Mouse (Mus musculus): ENCODE data around the gene Piwil4. TPM values are rescaled to one million over a fixed set of nuclear protein-coding genes. Genes with fewer than 3 reads are reported as not detected.

The Piwil4 gene
- total and polyA plus RNA-seq, 3 experiments, result 0.04 to 0.11 TPM; not detected in 1

DNA sequence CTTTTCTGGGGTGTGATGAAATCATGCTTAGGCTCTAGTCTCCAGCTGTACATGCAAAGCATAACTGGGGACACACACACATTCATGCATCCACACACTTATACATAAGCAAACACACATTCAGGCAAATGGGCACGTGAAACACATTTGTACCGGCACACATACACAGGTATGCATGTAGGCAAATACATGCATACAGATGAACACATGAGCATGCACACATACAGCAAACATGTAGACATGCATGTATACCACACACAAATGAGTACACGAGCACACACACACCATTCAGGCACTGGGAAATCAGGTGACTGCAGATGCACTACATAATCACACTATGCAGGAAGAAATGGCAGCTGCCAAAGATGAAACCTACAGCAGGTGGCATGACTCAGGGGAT lies 29.6 kb downstream of the Piwil4 start:
- in situ Hi-C loops (cut with MboI; ENCODE audit: low pct_ligation_motif_present, low pct_unique_long_range_greater_than_20kb, low sequenced_read_pairs), result no loop called here
- no peak for DNase-seq (ENCODE audit: extremely low read depth)
- Histone ChIP-seq H3K9me3 (replicated peaks; ENCODE audit: low read length) (no peaks in the 10 kb centered on the region), H3K27me3 (replicated peaks) (no peaks in the 10 kb centered on the region), H3K4me1 (ENCODE audit: control insufficient read depth in 1 of 2, insufficient read depth in 2 of 2) (peaks cover under 1 to 2% of the 10 kb centered on the region in 2 experiments; a peak in 1 of 4 replicates), H3K79me2 (replicated peaks; ENCODE audit: control insufficient read depth, extremely low read depth, insufficient read depth, poor library complexity, severe bottlenecking) (no peaks in the 10 kb centered on the region), H3K27ac (ENCODE audit: insufficient read depth, low read depth) (no peak overlapping the region), H3K4me3 (replicated peaks in 1 of 3; ENCODE audit: low read depth in 2 of 3, low read length in 2 of 3, poor library complexity in 1 of 3) (no peak overlapping the region), H3K9ac (ENCODE audit: insufficient read depth, low read depth) (no peak overlapping the region), H3K4me2 (ENCODE audit: insufficient read depth, low read depth, poor library complexity, severe bottlenecking) (no peak overlapping the region), H3K36me3 (replicated peaks in 1 of 2; ENCODE audit: control insufficient read depth in 1 of 2, insufficient read depth in 1 of 2, low read length in 1 of 2) (no peaks in the 10 kb centered on the region)
- TF ChIP-seq HCFC1 (IDR thresholded peaks at IDR 0.05; ENCODE audit: low read depth, low read length) (no peak), JUND (conservative IDR thresholded peaks at IDR 0.05; ENCODE audit: low read depth, low read length) (no peak), TCF12 (IDR thresholded peaks at IDR 0.05; ENCODE audit: low read depth, low read length) (no peak), GABPA (IDR thresholded peaks at IDR 0.05; ENCODE audit: insufficient replicate concordance, low read depth, low read length) (no peak), USF2 (conservative IDR thresholded peaks at IDR 0.05; ENCODE audit: low read depth, low read length) (no peak), RCOR1 (conservative IDR thresholded peaks at IDR 0.05; ENCODE audit: low read depth, low read length) (no peak), MAX (IDR thresholded peaks at IDR 0.05; ENCODE audit: low read length) (no peak), MEF2A (IDR thresholded peaks at IDR 0.05; ENCODE audit: borderline replicate concordance, low read depth, low read length) (no peak), MAZ (IDR thresholded peaks at IDR 0.05; ENCODE audit: low read depth, low read length) (no peak), EP300 (IDR thresholded peaks at IDR 0.05; ENCODE audit: low read length) (no peak), CHD2 (IDR thresholded peaks at IDR 0.05; ENCODE audit: low read length) (no peak), USF1 (IDR thresholded peaks at IDR 0.05; ENCODE audit: low read depth, low read length) (no peak), ETS1 (conservative IDR thresholded peaks at IDR 0.05; ENCODE audit: low read depth, low read length) (no peak), MYC (IDR thresholded peaks at IDR 0.05; ENCODE audit: low read depth, low read length) (no peak), E2F4 (IDR thresholded peaks at IDR 0.05; ENCODE audit: insufficient replicate concordance, low read depth, low read length) (no peak), MXI1 (IDR thresholded peaks at IDR 0.05; ENCODE audit: low read depth, low read length) (no peak), JUN (IDR thresholded peaks at IDR 0.05; ENCODE audit: insufficient read depth, low read depth, low read length) (no peak), ELF1 (IDR thresholded peaks at IDR 0.05; ENCODE audit: low read depth, low read length) (no peak), SIN3A (IDR thresholded peaks at IDR 0.05; ENCODE audit: low read length) (no peak), IRF4 (IDR thresholded peaks at IDR 0.05; ENCODE audit: low read depth, low read length) (no peak)
- dilution Hi-C loops (cut with MboI; ENCODE audit: extremely low pct_ligation_motif_present, extremely low pct_unique_long_range_greater_than_20kb, low sequenced_read_pairs), result no loop called here
